Mouse (Mus musculus) thymus, adult 2 months (tissue): ENCODE data around the gene Ube2r2.

Experiments
- CTCF ChIP-seq: fragments of 200-500 bp; IDR thresholded peaks from 2 replicates; pipeline ENCODE4 v1.5.1; 2012; ENCODE audit warnings: mild to moderate bottlenecking, control low read depth, low read length, moderate library complexity, borderline replicate concordance; ENCODE audit not compliant: control insufficient read depth, poor library complexity, insufficient read depth; ENCODE audit errors: extremely low read depth
- POLR2A ChIP-seq: fragments of 200-500 bp; IDR thresholded peaks from 2 replicates; pipeline ENCODE4 v1.6.1; 2012; ENCODE audit warnings: mild to moderate bottlenecking, low read length, control low read depth, moderate library complexity; ENCODE audit not compliant: control insufficient read depth, poor library complexity, insufficient read depth; ENCODE audit errors: extremely low read depth

GRCm38 (mm10) chr4:41129406-41129805, 6.1 kb upstream of the Ube2r2 start:
- TF ChIP-seq POLR2A (no peak), CTCF (no peak)
